Mouse (Mus musculus): ENCODE results near the gene Olfr640. TPM values are rescaled to one million over a fixed set of nuclear protein-coding genes. Genes with fewer than 3 reads are reported as not detected.

Olfr640 gene
- total and polyA plus RNA-seq, 3 experiments, result not detected

GRCm38 (mm10) chr7:104052566-104052965 lies 27.2 kb upstream of the Olfr640 start, which contains the start of gene Olfr642:
Gene Olfr642, minus strand, starts transcription at chr7:104052666.
- no peak within 1 kb of the TSS for H3K4me3 ChIP-seq (replicated peaks in 1 of 3; ENCODE audit: low read depth in 2 of 3, low read length in 2 of 3, poor library complexity in 1 of 3)
- no peaks in the 10 kb centered on the region for H3K79me2 ChIP-seq (replicated peaks; ENCODE audit: control insufficient read depth, extremely low read depth, insufficient read depth, poor library complexity, severe bottlenecking)
- dilution Hi-C loops (cut with MboI; ENCODE audit: extremely low pct_ligation_motif_present, extremely low pct_unique_long_range_greater_than_20kb, low sequenced_read_pairs) (no loop called here), in situ Hi-C loops (cut with MboI; ENCODE audit: low pct_ligation_motif_present, low pct_unique_long_range_greater_than_20kb, low sequenced_read_pairs) (no loop called here)
- no peak for TF ChIP-seq KAT2A (IDR thresholded peaks at IDR 0.05; ENCODE audit: insufficient replicate concordance, low read length)
- TF ChIP-seq EP300 (IDR thresholded peaks at IDR 0.05; ENCODE audit: low read length), result no peak
- no peak for TF ChIP-seq ELF1 (IDR thresholded peaks at IDR 0.05; ENCODE audit: low read depth, low read length)
- no peak for TF ChIP-seq USF1 (IDR thresholded peaks at IDR 0.05; ENCODE audit: low read depth, low read length)
- TF ChIP-seq NRF1 (IDR thresholded peaks at IDR 0.05; ENCODE audit: low read depth, low read length), result no peak
- TF ChIP-seq SMC3 (IDR thresholded peaks at IDR 0.05; ENCODE audit: low read depth, low read length), result no peak
- no peak for TF ChIP-seq ZNF384 (IDR thresholded peaks at IDR 0.05; ENCODE audit: low read depth, low read length)
- no peak for TF ChIP-seq CHD2 (IDR thresholded peaks at IDR 0.05; ENCODE audit: low read length)
- no peak for TF ChIP-seq UBTF (IDR thresholded peaks at IDR 0.05; ENCODE audit: low read depth, low read length)
- TF ChIP-seq ZC3H11A (IDR thresholded peaks at IDR 0.05; ENCODE audit: low read depth, low read length), result no peak
- TF ChIP-seq TCF12 (IDR thresholded peaks at IDR 0.05; ENCODE audit: low read depth, low read length), result no peak
- no peak for TF ChIP-seq JUN (IDR thresholded peaks at IDR 0.05; ENCODE audit: insufficient read depth, low read depth, low read length)
- TF ChIP-seq RCOR1 (conservative IDR thresholded peaks at IDR 0.05; ENCODE audit: low read depth, low read length), result no peak
- no peaks in the 10 kb centered on the region for H3K4me1 ChIP-seq (ENCODE audit: control insufficient read depth in 1 of 2, insufficient read depth in 2 of 2)
- no peaks in the 10 kb centered on the region for H3K9me3 ChIP-seq (replicated peaks; ENCODE audit: low read length)
- no peak for DNase-seq (ENCODE audit: extremely low read depth)
- H3K9ac ChIP-seq (ENCODE audit: insufficient read depth, low read depth), result no peak within 1 kb of the TSS
- H3K36me3 ChIP-seq (replicated peaks in 1 of 2; ENCODE audit: control insufficient read depth in 1 of 2, insufficient read depth in 1 of 2, low read length in 1 of 2), result no peaks in the 10 kb centered on the region
- H3K27me3 ChIP-seq (replicated peaks), result no peaks in the 10 kb centered on the region
- no peak within 1 kb of the TSS for H3K4me2 ChIP-seq (ENCODE audit: insufficient read depth, low read depth, poor library complexity, severe bottlenecking)
- no peak within 1 kb of the TSS for H3K27ac ChIP-seq (ENCODE audit: insufficient read depth, low read depth)

GRCm38 (mm10) chr7:104050745-104051144 lies 25.4 kb upstream of the Olfr640 start:
- no peak overlapping the region for H3K4me3 ChIP-seq (replicated peaks in 1 of 3; ENCODE audit: low read depth in 2 of 3, low read length in 2 of 3, poor library complexity in 1 of 3)
- no peak overlapping the region for H3K4me2 ChIP-seq (ENCODE audit: insufficient read depth, low read depth, poor library complexity, severe bottlenecking)
- H3K9me3 ChIP-seq (replicated peaks; ENCODE audit: low read length), result no peaks in the 10 kb centered on the region
- no peaks in the 10 kb centered on the region for H3K79me2 ChIP-seq (replicated peaks; ENCODE audit: control insufficient read depth, extremely low read depth, insufficient read depth, poor library complexity, severe bottlenecking)
- no peak for TF ChIP-seq ELF1 (IDR thresholded peaks at IDR 0.05; ENCODE audit: low read depth, low read length)
- TF ChIP-seq KAT2A (IDR thresholded peaks at IDR 0.05; ENCODE audit: insufficient replicate concordance, low read length), result no peak
- TF ChIP-seq ZNF384 (IDR thresholded peaks at IDR 0.05; ENCODE audit: low read depth, low read length), result no peak
- no peak for TF ChIP-seq ZC3H11A (IDR thresholded peaks at IDR 0.05; ENCODE audit: low read depth, low read length)
- TF ChIP-seq MEF2A (IDR thresholded peaks at IDR 0.05; ENCODE audit: borderline replicate concordance, low read depth, low read length), result no peak
- no peaks in the 10 kb centered on the region for H3K36me3 ChIP-seq (replicated peaks in 1 of 2; ENCODE audit: control insufficient read depth in 1 of 2, insufficient read depth in 1 of 2, low read length in 1 of 2)
- no peaks in the 10 kb centered on the region for H3K4me1 ChIP-seq (ENCODE audit: control insufficient read depth in 1 of 2, insufficient read depth in 2 of 2)
- in situ Hi-C loops (cut with MboI; ENCODE audit: low pct_ligation_motif_present, low pct_unique_long_range_greater_than_20kb, low sequenced_read_pairs), result no loop called here
- dilution Hi-C loops (cut with MboI; ENCODE audit: extremely low pct_ligation_motif_present, extremely low pct_unique_long_range_greater_than_20kb, low sequenced_read_pairs), result no loop called here
- no peaks in the 10 kb centered on the region for H3K27me3 ChIP-seq (replicated peaks)
- H3K27ac ChIP-seq (ENCODE audit: insufficient read depth, low read depth), result no peak overlapping the region
- no peak overlapping the region for H3K9ac ChIP-seq (ENCODE audit: insufficient read depth, low read depth)
- DNase-seq (ENCODE audit: extremely low read depth), result no peak
